Comparison of ENCODE assay signal across 22 mouse cellular contexts in the genomic region with DNA sequence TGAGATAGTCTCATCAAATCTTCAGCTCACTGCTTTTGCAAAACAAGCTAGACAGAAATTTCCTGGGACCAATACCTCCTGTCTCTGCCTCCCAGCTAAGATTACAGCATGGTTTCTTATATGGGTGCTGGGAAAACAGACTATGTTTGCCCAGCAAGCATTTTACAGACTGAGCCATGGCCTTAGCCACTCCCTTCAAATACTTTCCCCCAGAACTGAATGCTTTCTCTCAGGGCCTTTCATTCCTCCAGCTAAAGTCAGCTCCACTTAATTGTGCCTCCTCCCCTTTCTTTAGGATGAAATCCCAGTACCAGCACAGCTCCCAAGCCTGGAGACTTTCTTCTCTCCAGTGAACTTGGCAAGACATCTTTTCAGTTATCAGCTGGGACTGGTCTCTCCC.
DNase-seq lines count a peak whose midpoint lies in the region; ATAC-seq and TF ChIP-seq lines count a peak whose summit lies in the region.
"Had no signal": no experiment of that assay in that cellular context is flagged by ENCODE, and none has a peak within 500 bp of the region (broad histone marks: within the 10 kb centered on the region; RNA-seq: fewer than 3 reads in every experiment).

No protein-coding gene starts in this region.

- 0 out of 2 replicates have a peak, but pooled peaks have one; percentile 9 for TF ChIP-seq EP300 in lung, postnatal 0 days (IDR thresholded peaks at IDR 0.05)

- DNase-seq in heart, embryonic 10.5 days (ENCODE audit: low spot score) = no peak
- peak; percentile 9 for DNase-seq in lung, postnatal 0 days (ENCODE audit: low spot score)
- DNase-seq in lung, adult 18-20 months = no peak
- peak; percentile 1 for DNase-seq in ZHBTc4 (ENCODE audit: low read depth, low spot score)
- DNase-seq in gastrocnemius, adult 2 months = no peak
- no peak for DNase-seq in urinary bladder, postnatal 14 days (ENCODE audit: low spot score)
- DNase-seq: adrenal gland, postnatal 10 days; cerebellum, adult 11-12 months; cerebellum, adult 9-10 months; cerebellum, postnatal 25 days; gastrocnemius, postnatal 10 days; heart, adult 18-20 months; heart, postnatal 36 days had no signal

- H3K9ac ChIP-seq in heart, embryonic 14.5 days (ENCODE audit: low read length) = no peak overlapping the region
- H3K9ac ChIP-seq in lung, postnatal 0 days (replicated peaks; ENCODE audit: low read depth) = no peak overlapping the region
- no peak overlapping the region for H3K9ac ChIP-seq in stomach, embryonic 16.5 days (ENCODE audit: low read length)
- H3K9ac ChIP-seq: embryonic facial prominence, embryonic 13.5 days; forebrain, embryonic 15.5 days; hindbrain, embryonic 12.5 days had no signal

- H3K9me3 ChIP-seq in heart, embryonic 14.5 days (ENCODE audit: control insufficient read depth, low read length) = no peaks in the 10 kb centered on the region
- no peaks in the 10 kb centered on the region for H3K9me3 ChIP-seq in heart, embryonic 10.5 days
- H3K9me3 ChIP-seq in lung, postnatal 0 days (ENCODE audit: low read length) = no peaks in the 10 kb centered on the region
- no peaks in the 10 kb centered on the region for H3K9me3 ChIP-seq in stomach, embryonic 16.5 days (replicated peaks; ENCODE audit: control insufficient read depth, low read length)
- H3K9me3 ChIP-seq: embryonic facial prominence, embryonic 13.5 days; forebrain, embryonic 15.5 days; hindbrain, embryonic 12.5 days had no signal

- H3K4me3 ChIP-seq in heart, embryonic 14.5 days (ENCODE audit: control insufficient read depth in 1 of 2, insufficient read depth in 1 of 2, low read depth in 1 of 2, low read length in 2 of 2) = no peak overlapping the region
- no peak overlapping the region for H3K4me3 ChIP-seq in heart, embryonic 10.5 days
- no peak overlapping the region for H3K4me3 ChIP-seq in lung, postnatal 0 days (ENCODE audit: low read depth, low read length)
- no peak overlapping the region for H3K4me3 ChIP-seq in stomach, embryonic 16.5 days (replicated peaks; ENCODE audit: low read length)
- H3K4me3 ChIP-seq in gastrocnemius, adult 2 months = no peak overlapping the region
- H3K4me3 ChIP-seq: embryonic facial prominence, embryonic 13.5 days; erythroblast, embryonic 14.5 days; forebrain, embryonic 15.5 days; hindbrain, embryonic 12.5 days had no signal

- intact Hi-C loops in gastrocnemius, adult 2 months (cut with DNase I) = no loop called here

- no peak for TF ChIP-seq CTCF in lung, postnatal 0 days (IDR thresholded peaks at IDR 0.05)
- no peak for TF ChIP-seq CTCF in gastrocnemius, adult 2 months (IDR thresholded peaks at IDR 0.05)

- no peak overlapping the region for H3K4me2 ChIP-seq in heart, embryonic 14.5 days (ENCODE audit: low read length)
- no peak overlapping the region for H3K4me2 ChIP-seq in lung, postnatal 0 days (replicated peaks; ENCODE audit: low read depth, low read length)
- no peak overlapping the region for H3K4me2 ChIP-seq in stomach, embryonic 16.5 days (ENCODE audit: low read depth, low read length)
- H3K4me2 ChIP-seq: embryonic facial prominence, embryonic 13.5 days; forebrain, embryonic 15.5 days; heart, embryonic 11.5 days; hindbrain, embryonic 12.5 days had no signal

- no peaks in the 10 kb centered on the region for H3K27me3 ChIP-seq in heart, embryonic 14.5 days (ENCODE audit: control insufficient read depth, insufficient read depth, low read length)
- H3K27me3 ChIP-seq in heart, embryonic 10.5 days (ENCODE audit: insufficient read depth, poor library complexity, severe bottlenecking) = peaks cover 5% of the 10 kb centered on the region; the same call in 1 of the 2 replicates
- no peaks in the 10 kb centered on the region; the same call in 1 of the 2 replicates for H3K27me3 ChIP-seq in lung, postnatal 0 days (replicated peaks; ENCODE audit: insufficient read depth, low read length)
- H3K27me3 ChIP-seq in stomach, embryonic 16.5 days (ENCODE audit: control insufficient read depth, insufficient read depth, low read length) = no peaks in the 10 kb centered on the region; the same call in 1 of the 2 replicates
- H3K27me3 ChIP-seq: forebrain, embryonic 15.5 days had no signal

- H3K36me3 ChIP-seq in heart, embryonic 14.5 days (ENCODE audit: control insufficient read depth, insufficient read depth, low read length) = no peaks in the 10 kb centered on the region
- no peaks in the 10 kb centered on the region for H3K36me3 ChIP-seq in heart, embryonic 10.5 days
- H3K36me3 ChIP-seq in lung, postnatal 0 days (ENCODE audit: insufficient read depth, low read length) = no peaks in the 10 kb centered on the region
- no peaks in the 10 kb centered on the region for H3K36me3 ChIP-seq in stomach, embryonic 16.5 days (ENCODE audit: control insufficient read depth, insufficient read depth, low read length)
- H3K36me3 ChIP-seq: embryonic facial prominence, embryonic 13.5 days; forebrain, embryonic 15.5 days; hindbrain, embryonic 12.5 days had no signal

- H3K4me1 ChIP-seq in heart, embryonic 14.5 days (ENCODE audit: control insufficient read depth in 2 of 2, insufficient read depth in 2 of 2, low read length in 2 of 2) = no peaks in the 10 kb centered on the region
- H3K4me1 ChIP-seq in heart, embryonic 10.5 days = no peaks in the 10 kb centered on the region
- H3K4me1 ChIP-seq in lung, postnatal 0 days (ENCODE audit: insufficient read depth, low read depth, low read length) = no peaks in the 10 kb centered on the region
- H3K4me1 ChIP-seq in stomach, embryonic 16.5 days (ENCODE audit: control insufficient read depth, insufficient read depth, low read length) = no peaks in the 10 kb centered on the region
- H3K4me1 ChIP-seq: embryonic facial prominence, embryonic 13.5 days; forebrain, embryonic 15.5 days; hindbrain, embryonic 12.5 days had no signal

- no peak for ATAC-seq in heart, embryonic 14.5 days (ENCODE audit: insufficient number of reproducible peaks, insufficient read depth, low FRiP score, low read depth)
- ATAC-seq in lung, postnatal 0 days = peak; percentile 40; the same call in 1 of the 2 replicates
- 0 out of 2 replicates have a peak, but pooled peaks have one; percentile 17 for ATAC-seq in stomach, embryonic 16.5 days (ENCODE audit: insufficient read depth, low FRiP score)
- ATAC-seq: forebrain, embryonic 15.5 days; hindbrain, embryonic 16.5 days; inflammation-experienced regulatory T-cells, adult 6 months had no signal

- peak overlapping the region; percentile 26 to 33; a peak in 1 of 4 replicates for H3K27ac ChIP-seq in heart, embryonic 14.5 days (replicated peaks in 1 of 2; ENCODE audit: control insufficient read depth in 1 of 2, insufficient read depth in 1 of 2, low read depth in 2 of 2, low read length in 2 of 2)
- H3K27ac ChIP-seq in heart, embryonic 10.5 days = no peak overlapping the region
- H3K27ac ChIP-seq in lung, postnatal 0 days (ENCODE audit: low read length) = no peak overlapping the region
- no peak overlapping the region; the same call in 1 of the 2 replicates for H3K27ac ChIP-seq in stomach, embryonic 16.5 days (ENCODE audit: low read length)
- H3K27ac ChIP-seq in gastrocnemius, adult 2 months = no peak overlapping the region
- H3K27ac ChIP-seq: embryonic facial prominence, embryonic 13.5 days; forebrain, embryonic 15.5 days; hindbrain, embryonic 12.5 days had no signal

Comparison
In these comparisons a context has a peak if more than half of its experiments do, and no peak if none do; other contexts are left out.
1. H3K27ac ChIP-seq: peak in heart, embryonic 14.5 days (2 of 2); none in heart, embryonic 10.5 days (single experiment), lung, postnatal 0 days (single experiment), stomach, embryonic 16.5 days (single experiment) and gastrocnemius, adult 2 months (single experiment).
2. DNase-seq: peak in lung, postnatal 0 days (single experiment) and ZHBTc4 (single experiment); none in heart, embryonic 10.5 days (single experiment), lung, adult 18-20 months (0 of 2), gastrocnemius, adult 2 months (single experiment) and urinary bladder, postnatal 14 days (single experiment).